Mouse (Mus musculus) olfactory bulb, adult 2 months (tissue): ENCODE results near the gene Gab2.

ENCODE experiments used
- CTCF ChIP-seq: fragments of 200-500 bp; IDR thresholded peaks from 2 replicates; pipeline ENCODE4 v1.5.1; 2012; ENCODE audit warnings: low read depth, mild to moderate bottlenecking, low read length, moderate library complexity; ENCODE audit not compliant: insufficient read depth
- POLR2A ChIP-seq: fragments of 200-500 bp; IDR thresholded peaks from 2 replicates; pipeline ENCODE4 v1.6.1; 2012; ENCODE audit warnings: mild to moderate bottlenecking, low read depth, low read length, moderate library complexity; ENCODE audit not compliant: insufficient read depth

DNA sequence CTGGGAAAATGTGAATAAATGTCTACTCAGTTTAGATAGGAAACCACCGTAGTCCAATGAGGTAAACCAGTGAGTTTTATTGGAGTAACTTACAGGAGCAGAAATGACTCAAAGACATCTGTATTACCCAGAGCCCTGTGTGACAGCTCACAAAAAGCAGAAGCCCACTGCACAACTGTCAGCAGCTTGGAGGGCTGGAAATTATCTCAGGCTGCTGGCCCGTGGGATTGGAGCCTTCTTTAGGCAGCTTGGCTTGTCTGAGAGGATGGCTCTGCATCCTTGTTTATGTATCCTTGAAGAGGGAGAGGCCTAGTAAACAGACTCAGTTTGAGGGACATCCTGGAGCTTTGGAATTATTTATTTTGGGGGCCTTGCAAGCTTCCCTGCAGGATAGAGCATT is 261.6 kb downstream of the Gab2 start:
- TF ChIP-seq CTCF (no peak), POLR2A (no peak)
